Mouse (Mus musculus) olfactory bulb, adult 2 months (tissue): Measurements from ENCODE around the gene Abracl.

ENCODE experiments used
- CTCF ChIP-seq: fragments of 200-500 bp; IDR thresholded peaks from 2 replicates; pipeline ENCODE4 v1.5.1; 2012; ENCODE audit warnings: low read depth, mild to moderate bottlenecking, low read length, moderate library complexity; ENCODE audit not compliant: insufficient read depth
- POLR2A ChIP-seq: fragments of 200-500 bp; IDR thresholded peaks from 2 replicates; pipeline ENCODE4 v1.6.1; 2012; ENCODE audit warnings: mild to moderate bottlenecking, low read depth, low read length, moderate library complexity; ENCODE audit not compliant: insufficient read depth

- no peak for TF ChIP-seq CTCF
- TF ChIP-seq POLR2A, result no peak; the same call in 1 of the 2 replicates
These were observed 32.8 kb upstream of the Abracl start, which contains the start of gene Reps1 for GRCm38 (mm10) chr10:18055696-18056390.
